ENCODE assay signal across 8 mouse cellular contexts in the genomic region with DNA sequence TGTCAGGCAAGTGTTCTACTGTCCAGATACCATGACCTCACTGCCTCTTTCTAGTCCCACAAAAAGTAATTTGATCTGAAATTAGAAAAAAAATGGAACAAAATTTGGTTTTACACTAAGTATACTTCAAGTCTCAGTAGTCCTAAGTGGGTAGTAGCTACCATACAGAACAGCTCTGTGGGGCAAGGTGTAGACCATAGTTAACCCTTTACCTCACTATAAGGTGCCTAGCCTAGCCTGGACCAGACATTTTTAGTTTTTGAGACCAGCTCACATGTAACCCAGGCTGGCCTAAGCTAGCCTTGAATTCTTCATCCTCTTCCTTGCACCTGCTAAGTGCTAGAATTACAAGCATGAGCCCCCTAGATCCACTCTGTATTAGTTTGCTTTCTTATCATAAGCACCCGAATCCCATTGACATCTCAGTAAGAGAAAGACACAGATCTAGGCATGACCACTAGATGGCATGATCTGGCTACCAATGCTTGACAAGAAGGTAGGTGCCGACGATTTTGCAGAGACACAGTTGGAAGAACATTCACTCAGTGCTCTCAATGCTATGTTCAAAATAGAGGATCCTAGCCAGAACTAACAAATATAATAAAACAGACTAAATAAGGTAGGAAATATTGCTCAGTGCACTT. TPM values are rescaled to one million over a fixed set of nuclear protein-coding genes. Genes with fewer than 3 reads are reported as not detected.
DNase-seq lines count a peak whose midpoint lies in the region; ATAC-seq and TF ChIP-seq lines count a peak whose summit lies in the region.

No protein-coding gene starts in this region.

- H3K4me3 ChIP-seq in G1E (ENCODE audit: low read depth, low read length), result no peak overlapping the region
- H3K4me3 ChIP-seq in heart, embryonic 13.5 days, result no peak overlapping the region
- no peak overlapping the region for H3K4me3 ChIP-seq in lung, adult 2 months (replicated peaks; ENCODE audit: extremely low read depth, low read depth, low read length)

- WGBS in heart, embryonic 13.5 days, result under 1% methylated on average over 3 of the region's 3 CpGs
- WGBS in lung, adult 2 months, result under 1% methylated on average over 3 of the region's 3 CpGs

- no peak for TF ChIP-seq POLR2A in lung, adult 2 months (IDR thresholded peaks at IDR 0.05; ENCODE audit: borderline replicate concordance, extremely low read depth, low read depth, low read length)

- no peaks in the 10 kb centered on the region for H3K36me3 ChIP-seq in G1E (replicated peaks)
- H3K36me3 ChIP-seq in heart, embryonic 13.5 days, result no peaks in the 10 kb centered on the region

- peak; percentile 92 for DNase-seq in 3T3-L1 (ENCODE audit: low read depth, low spot score)
- DNase-seq in G1E (ENCODE audit: low spot score), result peak; percentile 52
- DNase-seq in kidney, postnatal 25 days, result peak; percentile 67 to 85
- DNase-seq in lung, adult 2 months, result no peak
- no peak for DNase-seq in testis, postnatal 14 days (ENCODE audit: low spot score)

- peak; percentile 47 for ATAC-seq in G1E (ENCODE audit: extremely low read depth, insufficient number of reproducible peaks, low FRiP score, poor library complexity, severe bottlenecking)
- peak; percentile 86 for ATAC-seq in common myeloid progenitor, adult 5-6 weeks (replicated peaks; ENCODE audit: low read depth, poor library complexity, severe bottlenecking)
- no peak for ATAC-seq in heart, embryonic 13.5 days (ENCODE audit: extremely low read depth, insufficient number of reproducible peaks, low FRiP score, low TSS enrichment)
- peak; percentile 94 for ATAC-seq in neutrophil, adult 5-6 weeks (ENCODE audit: extremely low read depth, insufficient number of reproducible peaks, low FRiP score, poor library complexity, severe bottlenecking)

- TF ChIP-seq CTCF in G1E (IDR thresholded peaks at IDR 0.05; ENCODE audit: low read depth, low read length), result peak; percentile 88
- TF ChIP-seq CTCF in lung, adult 2 months (IDR thresholded peaks at IDR 0.05; ENCODE audit: insufficient read depth, low read length), result peak; percentile 47

- H3K27ac ChIP-seq in heart, embryonic 13.5 days (replicated peaks), result 0 out of 2 replicates have a peak overlapping the region, but pooled peaks have one; percentile 17

- 0 out of 2 replicates have a peak overlapping the region, but pooled peaks have one; percentile 58 for H3K9ac ChIP-seq in heart, embryonic 13.5 days

- peaks cover 18% of the 10 kb centered on the region for H3K4me1 ChIP-seq in G1E (ENCODE audit: insufficient read depth, low read depth, low read length)
- peaks cover 40% of the 10 kb centered on the region for H3K4me1 ChIP-seq in heart, embryonic 13.5 days
- peaks cover 6% of the 10 kb centered on the region for H3K4me1 ChIP-seq in lung, adult 2 months (ENCODE audit: control insufficient read depth, insufficient read depth, low read length)

- no peak overlapping the region for H3K4me2 ChIP-seq in heart, embryonic 13.5 days

- peaks cover 20% of the 10 kb centered on the region for H3K27me3 ChIP-seq in G1E (ENCODE audit: insufficient read depth, low read length)
- no peaks in the 10 kb centered on the region for H3K27me3 ChIP-seq in heart, embryonic 13.5 days (replicated peaks)

- H3K9me3 ChIP-seq in G1E (replicated peaks), result no peaks in the 10 kb centered on the region
- no peaks in the 10 kb centered on the region for H3K9me3 ChIP-seq in heart, embryonic 13.5 days

RNA-seq across cellular contexts. Expression of a gene that starts 7.7 kb away (rescaled TPM):
- total RNA-seq in G1E (2014; fragmentation: Nextera tagmentation), result 18.7 and 19.8 TPM in 2 replicates
- total RNA-seq in G1E (2017), result 19.7 and 26.0 TPM in 2 replicates
- 110 and 115 TPM in 2 replicates for polyA plus RNA-seq in G1E (2012)
- total RNA-seq in common myeloid progenitor, adult 5-6 weeks (2017), result 16.1 and 19.7 TPM in 2 replicates
- polyA plus RNA-seq in heart, embryonic 13.5 days (2015; fragmentation: Nextera tagmentation; extraction: Ambion mirVana), result 42.0 and 42.7 TPM in 2 replicates
- polyA plus RNA-seq in lung, adult 2 months (2012; rRNA removed), result 567 and 655 TPM in 2 replicates
- 1.9 and 5.5 TPM in 2 replicates for total RNA-seq in neutrophil, adult 5-6 weeks (2017)

RNA-seq across cellular contexts. Expression of a gene that starts 28.4 kb away (rescaled TPM):
- total RNA-seq in G1E (2014; fragmentation: Nextera tagmentation), result 27.7 and 58.4 TPM in 2 replicates
- 30.5 and 37.9 TPM in 2 replicates for total RNA-seq in G1E (2017)
- 186 and 219 TPM in 2 replicates for polyA plus RNA-seq in G1E (2012)
- total RNA-seq in common myeloid progenitor, adult 5-6 weeks (2017), result 11.6 and 17.2 TPM in 2 replicates
- 227 and 252 TPM in 2 replicates for polyA plus RNA-seq in heart, embryonic 13.5 days (2015; fragmentation: Nextera tagmentation; extraction: Ambion mirVana)
- polyA plus RNA-seq in lung, adult 2 months (2012; rRNA removed), result 63.0 and 63.5 TPM in 2 replicates
- 6.1 and 12.7 TPM in 2 replicates for total RNA-seq in neutrophil, adult 5-6 weeks (2017)

RNA-seq across cellular contexts. Expression of a gene that starts 28.6 kb away (rescaled TPM):
- total RNA-seq in G1E (2014; fragmentation: Nextera tagmentation), result 54.8 and 63.5 TPM in 2 replicates
- 127 and 129 TPM in 2 replicates for total RNA-seq in G1E (2017)
- 250 and 265 TPM in 2 replicates for polyA plus RNA-seq in G1E (2012)
- total RNA-seq in common myeloid progenitor, adult 5-6 weeks (2017), result 84.2 and 100 TPM in 2 replicates
- 164 and 188 TPM in 2 replicates for polyA plus RNA-seq in heart, embryonic 13.5 days (2015; fragmentation: Nextera tagmentation; extraction: Ambion mirVana)
- 141 and 172 TPM in 2 replicates for polyA plus RNA-seq in lung, adult 2 months (2012; rRNA removed)
- total RNA-seq in neutrophil, adult 5-6 weeks (2017), result 111 and 118 TPM in 2 replicates

RNA-seq across cellular contexts. Expression of a gene that starts 34.8 kb away (rescaled TPM):
- not detected in 2 replicates for total RNA-seq in G1E (2014; fragmentation: Nextera tagmentation)
- 0.11 TPM in 1 of 2 replicates, not detected in the other for total RNA-seq in G1E (2017)
- polyA plus RNA-seq in G1E (2012), result not detected in 2 replicates
- not detected in 2 replicates for total RNA-seq in common myeloid progenitor, adult 5-6 weeks (2017)
- 0.36 and 0.64 TPM in 2 replicates for polyA plus RNA-seq in heart, embryonic 13.5 days (2015; fragmentation: Nextera tagmentation; extraction: Ambion mirVana)
- polyA plus RNA-seq in lung, adult 2 months (2012; rRNA removed), result 0.18 and 0.22 TPM in 2 replicates
- 0.86 and 1.2 TPM in 2 replicates for total RNA-seq in neutrophil, adult 5-6 weeks (2017)

RNA-seq across cellular contexts. Expression of a gene that starts 48.7 kb away (rescaled TPM):
- total RNA-seq in G1E (2014; fragmentation: Nextera tagmentation), result not detected in 2 replicates
- 0.27 TPM in 1 of 2 replicates, not detected in the other for total RNA-seq in G1E (2017)
- not detected in 2 replicates for polyA plus RNA-seq in G1E (2012)
- total RNA-seq in common myeloid progenitor, adult 5-6 weeks (2017), result not detected in 2 replicates
- 0.33 and 0.38 TPM in 2 replicates for polyA plus RNA-seq in heart, embryonic 13.5 days (2015; fragmentation: Nextera tagmentation; extraction: Ambion mirVana)
- polyA plus RNA-seq in lung, adult 2 months (2012; rRNA removed), result 10.2 TPM in 2 replicates
- 0.86 TPM in 1 of 2 replicates, not detected in the other for total RNA-seq in neutrophil, adult 5-6 weeks (2017)

Comparison
In these comparisons a context has a peak if more than half of its experiments do, and no peak if none do; other contexts are left out.
1. DNase-seq: peak in 3T3-L1 (single experiment), G1E (single experiment) and kidney, postnatal 25 days (2 of 2); none in lung, adult 2 months (single experiment) and testis, postnatal 14 days (single experiment).